Mouse (Mus musculus): ENCODE measurements around the gene Defb45.

DNA sequence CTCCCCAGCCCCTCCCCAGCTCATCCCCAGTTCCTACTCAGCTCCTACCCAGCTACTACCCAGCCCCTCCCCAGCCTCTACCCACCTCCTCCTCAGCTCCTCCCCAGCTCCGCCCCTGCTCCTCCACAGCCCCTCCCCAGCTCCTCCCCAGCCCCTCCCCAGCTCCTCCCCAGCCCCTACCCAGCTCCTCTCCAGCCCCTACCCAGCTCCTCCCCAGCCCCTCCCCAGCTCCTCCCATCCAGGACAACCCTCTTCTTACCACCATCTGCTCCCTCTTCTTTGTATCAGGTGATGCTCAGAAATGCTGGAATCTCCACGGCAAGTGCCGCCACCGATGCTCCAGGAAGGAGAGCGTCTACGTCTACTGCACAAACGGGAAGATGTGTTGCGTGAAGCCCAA lies 13.0 kb upstream of the Defb45 start:
- TF ChIP-seq POLR2A (IDR thresholded peaks at IDR 0.05; ENCODE audit: control insufficient read depth, extremely low read depth, insufficient read depth, low read length, poor library complexity): no peak
- TF ChIP-seq CTCF (IDR thresholded peaks at IDR 0.05; ENCODE audit: borderline replicate concordance, control insufficient read depth, extremely low read depth, insufficient read depth, low read length, poor library complexity): no peak

All from thymus, adult 2 months (tissue).